Mouse (Mus musculus) heart, postnatal 25 days (tissue): ENCODE measurements around the gene Stn1. TPM values are rescaled to one million over a fixed set of nuclear protein-coding genes. Genes with fewer than 3 reads are reported as not detected.
A peak's percentile ranks its signal among the peaks of the same experiment; 100 is the strongest.

Experiments
- DNase-seq: peaks from one replicate; pipeline ENCODE4 v3.0.0; 2022; ENCODE audit warnings: low spot score
- intact Hi-C: fragments of 180-260 bp; cut with DNase I; formaldehyde crosslinking; loops from one replicate; pipeline ENCODE4 v1.15.1; 2025
- total RNA-seq, 2 experiments: library from RNA; stranded (reverse); gene quantifications; 2 replicates each; pipeline ENCODE4 v1.2.3; 2021

Stn1 gene
- total RNA-seq, 2 experiments from 2014 or later: 17.8 to 18.9 TPM

- intact Hi-C loops: loop anchor here (5.0 kb wide), 1 partner anchor 33 kb away; no protein-coding TSS in a partner anchor
- DNase-seq: no peak
These were observed 77.0 kb downstream of the Stn1 start for GRCm38 (mm10) chr19:47460120-47460960.

GRCm38 (mm10) chr19:47459214-47459613, 78.1 kb downstream of the Stn1 start:
- no peak for DNase-seq
- intact Hi-C loops: no loop called here

GRCm38 (mm10) chr19:47458504-47459161, 78.7 kb downstream of the Stn1 start:
- intact Hi-C loops: no loop called here
- DNase-seq: no peak

GRCm38 (mm10) chr19:47457711-47458503, 79.4 kb downstream of the Stn1 start:
- intact Hi-C loops: no loop called here
- DNase-seq: peak; percentile 67

GRCm38 (mm10) chr19:47456021-47456420, 81.3 kb downstream of the Stn1 start:
- intact Hi-C loops: no loop called here
- no peak for DNase-seq

GRCm38 (mm10) chr19:47455001-47455755, 82.1 kb downstream of the Stn1 start:
- DNase-seq: peak; percentile 59
- intact Hi-C loops: no loop called here

GRCm38 (mm10) chr19:47454167-47455000, 82.9 kb downstream of the Stn1 start:
- intact Hi-C loops: no loop called here
- DNase-seq: peak; percentile 49

GRCm38 (mm10) chr19:47453352-47453751, 84.0 kb downstream of the Stn1 start:
- intact Hi-C loops: no loop called here
- DNase-seq: no peak

GRCm38 (mm10) chr19:47452682-47453081, 84.6 kb downstream of the Stn1 start:
- intact Hi-C loops: no loop called here

GRCm38 (mm10) chr19:47452211-47452610, 85.1 kb downstream of the Stn1 start:
- DNase-seq: peak; percentile 50
- intact Hi-C loops: no loop called here

More at GRCm38 (mm10) chr19:47452682-47453081, 84.6 kb downstream of the Stn1 start:
- DNase-seq: peak; percentile 66

- DNase-seq: no peak
- intact Hi-C loops: no loop called here
These were observed 85.7 kb downstream of the Stn1 start for GRCm38 (mm10) chr19:47451476-47452113.

Other genes starting within 250 kb of the Stn1 start
- 10 to 100 TPM; 63.5 to 63.6 TPM for gene Sh3pxd2a, start 73.1 kb downstream of the Stn1 start, total RNA-seq
- 10 to 100 TPM; 84.7 to 94.1 TPM for gene Slk, start 42.2 kb upstream of the Stn1 start, total RNA-seq
- not detected for gene Col17a1, start 154.6 kb upstream of the Stn1 start, total RNA-seq
- gene Sfr1, start 194.2 kb upstream of the Stn1 start, total RNA-seq: 10 to 100 TPM; 63.2 to 70.0 TPM